8 mouse cellular contexts compared by ENCODE assay signal in the genomic region with DNA sequence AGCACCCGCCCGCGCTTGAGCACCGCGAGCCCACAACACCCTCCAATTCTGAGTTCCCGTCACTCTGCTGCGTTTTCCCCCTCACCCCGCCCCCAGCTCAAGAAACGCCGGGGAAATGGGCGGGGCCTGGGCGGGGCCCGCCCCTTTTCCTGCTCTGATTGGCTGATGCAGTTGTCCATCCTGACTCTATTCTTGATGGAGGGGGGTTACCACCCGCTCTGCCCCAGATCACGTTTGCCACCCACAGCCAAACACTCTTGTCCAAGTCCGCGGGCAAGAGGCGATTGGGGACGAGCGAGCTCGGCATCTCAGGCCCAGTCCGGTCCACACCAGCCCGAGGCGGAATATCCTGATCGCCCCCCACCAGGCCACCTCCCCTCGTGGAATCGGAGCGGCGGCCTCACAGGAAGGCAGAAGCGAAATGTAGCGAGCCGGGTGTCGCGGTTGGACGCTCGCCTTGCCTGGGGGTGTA. TPM values are rescaled to one million over a fixed set of nuclear protein-coding genes. Genes with fewer than 3 reads are reported as not detected.
A peak's percentile ranks its signal among the peaks of the same experiment; 100 is the strongest.
DNase-seq lines count a peak whose midpoint lies in the region; ATAC-seq lines count a peak whose summit lies in the region.

No protein-coding gene starts in this region.

- ATAC-seq in hematopoietic stem cell, adult 5-6 weeks (replicated peaks in 1 of 2; ENCODE audit: insufficient read depth in 1 of 2, low FRiP score in 2 of 2, low TSS enrichment in 1 of 2, low read depth in 1 of 2, poor library complexity in 2 of 2, severe bottlenecking in 2 of 2): peak; percentile 84 to 93
- peak; percentile 98 for ATAC-seq in lung, embryonic 16.5 days (ENCODE audit: low read depth)

- WGBS in lung, embryonic 16.5 days: under 1% methylated on average over 29 of the region's 36 CpGs

- H3K36me3 ChIP-seq in lung, embryonic 16.5 days (ENCODE audit: control insufficient read depth, insufficient read depth, low read length): no peaks in the 10 kb centered on the region

- H3K9ac ChIP-seq in lung, embryonic 16.5 days (ENCODE audit: low read length): peak overlapping the region; percentile 85

- peak overlapping the region; percentile 79 for H3K27ac ChIP-seq in lung, embryonic 16.5 days (ENCODE audit: low read length)

- H3K4me2 ChIP-seq in lung, embryonic 16.5 days (ENCODE audit: low read depth, low read length): peak overlapping the region; percentile 93

- no peaks in the 10 kb centered on the region for H3K9me3 ChIP-seq in lung, embryonic 16.5 days (ENCODE audit: control insufficient read depth, low read length)

- H3K4me3 ChIP-seq in lung, embryonic 16.5 days (ENCODE audit: low read length): peak overlapping the region; percentile 76

- H3K27me3 ChIP-seq in lung, embryonic 16.5 days (ENCODE audit: control insufficient read depth, insufficient read depth, low read depth, low read length): no peaks in the 10 kb centered on the region

- H3K4me1 ChIP-seq in lung, embryonic 16.5 days (replicated peaks; ENCODE audit: control insufficient read depth, insufficient read depth, low read length): peaks cover 10% of the 10 kb centered on the region; the same call in 1 of the 2 replicates

- DNase-seq in MEL-GATA-1-ER (ENCODE audit: extremely low read depth, low read depth): peak; percentile 85
- peak; percentile 95 for DNase-seq in cerebellum, adult 8-10 months
- DNase-seq in forelimb bud, embryonic 11.5 days (ENCODE audit: low read depth, low spot score): peak; percentile 96
- DNase-seq in layer of hippocampus, adult 9-10 months (ENCODE audit: low spot score): peak; percentile 94
- DNase-seq in ovary, postnatal 10 days (ENCODE audit: low spot score): peak; percentile 91
- peak; percentile 92 to 95 for DNase-seq in thymus, postnatal 10 days (ENCODE audit: low spot score in 2 of 2)

RNA-seq across cellular contexts. Expression of gene Slc41a1, which starts 0.5 kb away (rescaled TPM):
- 11.2 and 14.2 TPM in 2 replicates for total RNA-seq in hematopoietic stem cell, adult 5-6 weeks (2017)
- polyA plus RNA-seq in lung, embryonic 16.5 days (2015; fragmentation: Nextera tagmentation; extraction: Ambion mirVana): 12.6 and 13.7 TPM in 2 replicates

RNA-seq across cellular contexts. Expression of gene Pm20d1, which starts 30.6 kb away (rescaled TPM):
- total RNA-seq in hematopoietic stem cell, adult 5-6 weeks (2017): not detected in 2 replicates
- polyA plus RNA-seq in lung, embryonic 16.5 days (2015; fragmentation: Nextera tagmentation; extraction: Ambion mirVana): 0.68 and 0.70 TPM in 2 replicates

RNA-seq across cellular contexts. Expression of gene Rab29, which starts 39.2 kb away (rescaled TPM):
- total RNA-seq in hematopoietic stem cell, adult 5-6 weeks (2017): 16.1 and 28.8 TPM in 2 replicates
- polyA plus RNA-seq in lung, embryonic 16.5 days (2015; fragmentation: Nextera tagmentation; extraction: Ambion mirVana): 24.0 and 25.8 TPM in 2 replicates

Comparison
In these comparisons a context has a peak if more than half of its experiments do, and no peak if none do; other contexts are left out.
1. Peak in every context shown above with its lines: DNase-seq, ATAC-seq, H3K4me3 ChIP-seq and H3K27ac ChIP-seq.